Mouse (Mus musculus): ENCODE measurements around the gene Cks2. TPM values are rescaled to one million over a fixed set of nuclear protein-coding genes. Genes with fewer than 3 reads are reported as not detected.

The Cks2 gene
- total RNA-seq (2021) = 1 to 10 TPM; 6.8 to 7.1 TPM
- long read RNA-seq, experiment 1, partial matches to known transcripts = 0 of 2 reads
- long read RNA-seq, experiment 1, other reads (novel, unspliced or antisense) = 0 of 2 reads
- long read RNA-seq, experiment 2, partial matches to known transcripts = 0 of 1 reads
- long read RNA-seq, experiment 2, other reads (novel, unspliced or antisense) = 0 of 1 reads

GRCm38 (mm10) chr13:51644829-51645789, at the start of gene Cks2:
Gene Cks2, plus strand, starts transcription at chr13:51645232.
- peak; percentile 95 for DNase-seq
- intact Hi-C loops (cut with DNase I; ENCODE audit: low total_unique reads) = no loop called here

- intact Hi-C loops (cut with DNase I; ENCODE audit: low total_unique reads) = no loop called here
- no peak for DNase-seq
Measured at GRCm38 (mm10) chr13:51595404-51595803, 49.6 kb upstream of the Cks2 start.

GRCm38 (mm10) chr13:51598063-51598462, 47.0 kb upstream of the Cks2 start:
- DNase-seq = no peak
- intact Hi-C loops (cut with DNase I; ENCODE audit: low total_unique reads) = no loop called here

GRCm38 (mm10) chr13:51600169-51600568, 44.9 kb upstream of the Cks2 start:
- no peak for DNase-seq
- intact Hi-C loops (cut with DNase I; ENCODE audit: low total_unique reads) = no loop called here

- intact Hi-C loops (cut with DNase I; ENCODE audit: low total_unique reads) = no loop called here
- no peak for DNase-seq
Measured at GRCm38 (mm10) chr13:51602764-51603163, 42.3 kb upstream of the Cks2 start.

- DNase-seq = no peak
- intact Hi-C loops (cut with DNase I; ENCODE audit: low total_unique reads) = no loop called here
Measured at GRCm38 (mm10) chr13:51603221-51603893, 41.7 kb upstream of the Cks2 start.

GRCm38 (mm10) chr13:51603894-51604244, 41.2 kb upstream of the Cks2 start:
- no peak for DNase-seq
- intact Hi-C loops (cut with DNase I; ENCODE audit: low total_unique reads) = no loop called here

- intact Hi-C loops (cut with DNase I; ENCODE audit: low total_unique reads) = no loop called here
- DNase-seq = no peak
Measured at GRCm38 (mm10) chr13:51609231-51609630, 35.8 kb upstream of the Cks2 start.

- no peak for DNase-seq
- intact Hi-C loops (cut with DNase I; ENCODE audit: low total_unique reads) = no loop called here
Measured at GRCm38 (mm10) chr13:51611060-51611459, 34.0 kb upstream of the Cks2 start.

- no peak for DNase-seq
- intact Hi-C loops (cut with DNase I; ENCODE audit: low total_unique reads) = no loop called here
Measured at GRCm38 (mm10) chr13:51611500-51611899, 33.5 kb upstream of the Cks2 start.

- intact Hi-C loops (cut with DNase I; ENCODE audit: low total_unique reads) = no loop called here
- no peak for DNase-seq
Measured at GRCm38 (mm10) chr13:51615815-51616214, 29.2 kb upstream of the Cks2 start.

GRCm38 (mm10) chr13:51616417-51617044, 28.5 kb upstream of the Cks2 start:
- no peak for DNase-seq
- intact Hi-C loops (cut with DNase I; ENCODE audit: low total_unique reads) = no loop called here

GRCm38 (mm10) chr13:51617306-51617705, 27.7 kb upstream of the Cks2 start:
- DNase-seq = no peak
- intact Hi-C loops (cut with DNase I; ENCODE audit: low total_unique reads) = no loop called here

- peak; percentile 36 for DNase-seq
- intact Hi-C loops (cut with DNase I; ENCODE audit: low total_unique reads) = no loop called here
Measured at GRCm38 (mm10) chr13:51617861-51618260, 27.2 kb upstream of the Cks2 start.

- intact Hi-C loops (cut with DNase I; ENCODE audit: low total_unique reads) = no loop called here
- no peak for DNase-seq
Measured at GRCm38 (mm10) chr13:51618602-51619001, 26.4 kb upstream of the Cks2 start.

- intact Hi-C loops (cut with DNase I; ENCODE audit: low total_unique reads) = no loop called here
- DNase-seq = no peak
Measured at GRCm38 (mm10) chr13:51622626-51623025, 22.4 kb upstream of the Cks2 start.

GRCm38 (mm10) chr13:51623678-51624077, 21.4 kb upstream of the Cks2 start:
- DNase-seq = no peak
- intact Hi-C loops (cut with DNase I; ENCODE audit: low total_unique reads) = no loop called here

- intact Hi-C loops (cut with DNase I; ENCODE audit: low total_unique reads) = no loop called here
Measured at GRCm38 (mm10) chr13:51628273-51628848, 16.7 kb upstream of the Cks2 start.

GRCm38 (mm10) chr13:51631354-51631992, 13.6 kb upstream of the Cks2 start:
- intact Hi-C loops (cut with DNase I; ENCODE audit: low total_unique reads) = no loop called here

More at GRCm38 (mm10) chr13:51628273-51628848, 16.7 kb upstream of the Cks2 start:
- no peak for DNase-seq

More at GRCm38 (mm10) chr13:51631354-51631992, 13.6 kb upstream of the Cks2 start:
- no peak for DNase-seq

Data from gastrocnemius, postnatal 14 days (tissue).